Mouse (Mus musculus): ENCODE measurements around the gene Iqcb1. TPM values are rescaled to one million over a fixed set of nuclear protein-coding genes. Genes with fewer than 3 reads are reported as not detected.

The Iqcb1 gene
- polyA plus RNA-seq, 1 experiment from 2014 or later = 17.4 TPM

GRCm38 (mm10) chr16:36920410-36920809 is 92.2 kb downstream of the Iqcb1 start:
- ATAC-seq = no peak
- WGBS (ENCODE audit: insufficient replicate concordance) = 78% methylated on average over 3 of the region's 3 CpGs
- H3K27me3 ChIP-seq (replicated peaks) = no peaks in the 10 kb centered on the region
- H3K36me3 ChIP-seq = peaks cover 58% of the 10 kb centered on the region
- no peak overlapping the region for H3K9ac ChIP-seq
- H3K27ac ChIP-seq = no peak overlapping the region
- H3K4me3 ChIP-seq = no peak overlapping the region
- no peaks in the 10 kb centered on the region for H3K4me1 ChIP-seq
- no peak overlapping the region for H3K4me2 ChIP-seq
- H3K9me3 ChIP-seq (replicated peaks) = no peaks in the 10 kb centered on the region

GRCm38 (mm10) chr16:36921067-36921613 is 93.0 kb downstream of the Iqcb1 start:
- Histone ChIP-seq H3K4me2 (no peak overlapping the region), H3K4me3 (no peak overlapping the region), H3K9me3 (replicated peaks) (no peaks in the 10 kb centered on the region), H3K27me3 (replicated peaks) (no peaks in the 10 kb centered on the region), H3K4me1 (no peaks in the 10 kb centered on the region), H3K36me3 (peaks cover 58% of the 10 kb centered on the region), H3K27ac (no peak overlapping the region), H3K9ac (no peak overlapping the region)
- ATAC-seq = no peak
- 80% methylated on average over 8 of the region's 8 CpGs for WGBS (ENCODE audit: insufficient replicate concordance)

DNA sequence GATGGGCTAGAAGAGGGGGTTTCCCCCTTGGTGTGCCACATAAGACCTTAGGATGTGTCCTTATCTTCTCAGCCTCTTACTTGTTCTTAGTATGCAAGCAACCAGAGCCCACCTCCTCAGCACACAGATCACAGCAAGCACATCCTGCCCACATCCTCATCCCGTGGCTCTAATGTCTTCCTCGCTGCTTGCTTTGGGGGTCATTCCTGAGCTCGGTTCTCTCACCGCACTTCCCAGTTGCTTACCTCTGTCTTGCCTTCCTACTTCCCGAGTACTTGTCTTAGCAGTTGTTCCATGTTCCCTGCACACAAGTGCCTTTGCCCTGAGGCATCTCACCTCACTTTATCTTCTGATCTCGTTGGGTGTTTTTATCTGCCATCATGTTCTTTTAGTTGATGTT is 93.8 kb downstream of the Iqcb1 start:
- 71% methylated on average over 6 of the region's 6 CpGs for WGBS (ENCODE audit: insufficient replicate concordance)
- peaks cover 57% of the 10 kb centered on the region for H3K36me3 ChIP-seq

More for the DNA sequence above, 93.8 kb downstream of the Iqcb1 start:
- Histone ChIP-seq H3K27ac (no peak overlapping the region), H3K4me1 (no peaks in the 10 kb centered on the region), H3K9me3 (replicated peaks) (no peaks in the 10 kb centered on the region), H3K9ac (no peak overlapping the region), H3K4me2 (no peak overlapping the region), H3K4me3 (no peak overlapping the region), H3K27me3 (replicated peaks) (no peaks in the 10 kb centered on the region)
- no peak for ATAC-seq

Small RNA genes within 50 kb of the gene (microRNA-seq; reads per million reads assigned to microRNA genes)
- gene Gm22617 = not detected

Other genes starting within 250 kb of the Iqcb1 start
- 4.3 and 4.9 TPM in 2 replicates for gene Cd86, start 162.3 kb upstream of the Iqcb1 start, polyA plus RNA-seq (2016; fragmentation: Nextera tagmentation; extraction: Ambion mirVana)
- gene Ildr1, start 134.4 kb upstream of the Iqcb1 start, polyA plus RNA-seq (2016; fragmentation: Nextera tagmentation; extraction: Ambion mirVana) = 0.05 TPM in 2 replicates
- 1.4 and 2.1 TPM in 2 replicates for gene Slc15a2, start 43.4 kb upstream of the Iqcb1 start, polyA plus RNA-seq (2016; fragmentation: Nextera tagmentation; extraction: Ambion mirVana)
- gene Eaf2, start 46.6 kb downstream of the Iqcb1 start, polyA plus RNA-seq (2016; fragmentation: Nextera tagmentation; extraction: Ambion mirVana) = 0.35 and 0.39 TPM in 2 replicates
- 31.4 and 36.3 TPM in 2 replicates for gene Golgb1, start 46.8 kb downstream of the Iqcb1 start, polyA plus RNA-seq (2016; fragmentation: Nextera tagmentation; extraction: Ambion mirVana)
- gene Hcls1, start 106.6 kb downstream of the Iqcb1 start, polyA plus RNA-seq (2016; fragmentation: Nextera tagmentation; extraction: Ambion mirVana) = 12.5 and 13.1 TPM in 2 replicates
- gene Fbxo40, start 162.1 kb downstream of the Iqcb1 start, polyA plus RNA-seq (2016; fragmentation: Nextera tagmentation; extraction: Ambion mirVana) = 0.04 and 0.05 TPM in 2 replicates
- gene Polq, start 183.4 kb downstream of the Iqcb1 start, polyA plus RNA-seq (2016; fragmentation: Nextera tagmentation; extraction: Ambion mirVana) = 14.9 and 15.2 TPM in 2 replicates